Mouse (Mus musculus): ENCODE measurements around the gene Pglyrp4. TPM values are rescaled to one million over a fixed set of nuclear protein-coding genes. Genes with fewer than 3 reads are reported as not detected.
"Not testable (repeated sequence)": the region's sequence is repeated elsewhere in the genome, so short reads cannot be mapped to it uniquely, and the experiment has no call there.

Pglyrp4 gene
- 1.2 and 1.3 TPM in 2 replicates for polyA plus RNA-seq (2015; fragmentation: Nextera tagmentation; extraction: Ambion mirVana)

DNA sequence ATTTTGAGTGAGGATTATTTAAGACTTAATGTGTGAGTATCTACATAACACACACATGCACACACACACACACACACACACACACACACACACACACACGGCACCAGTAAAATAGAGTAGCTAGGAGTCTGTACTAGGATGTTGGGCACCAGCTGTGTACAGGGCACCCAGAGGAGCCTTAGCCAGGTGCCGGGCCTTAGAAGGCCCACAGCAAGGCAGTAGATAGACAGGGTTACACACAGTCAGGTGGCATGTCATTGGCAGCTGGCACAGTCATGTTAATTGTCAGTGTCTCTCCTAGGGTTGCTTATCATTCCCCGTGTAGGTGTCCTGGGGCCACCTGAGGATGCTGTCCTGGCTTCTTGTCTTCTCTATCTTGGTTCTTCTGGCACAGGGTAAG, at the start of gene Pglyrp4:
Gene Pglyrp4 (plus strand): TSS at position 301 of the 400 bp plus-strand sequence.
- H3K4me2 ChIP-seq, result no peak within 1 kb of the TSS
- WGBS, result 88% methylated on average over 3 of the region's 3 CpGs
- ATAC-seq (ENCODE audit: insufficient number of reproducible peaks, low FRiP score, low TSS enrichment, low read depth), result no peak

DNA sequence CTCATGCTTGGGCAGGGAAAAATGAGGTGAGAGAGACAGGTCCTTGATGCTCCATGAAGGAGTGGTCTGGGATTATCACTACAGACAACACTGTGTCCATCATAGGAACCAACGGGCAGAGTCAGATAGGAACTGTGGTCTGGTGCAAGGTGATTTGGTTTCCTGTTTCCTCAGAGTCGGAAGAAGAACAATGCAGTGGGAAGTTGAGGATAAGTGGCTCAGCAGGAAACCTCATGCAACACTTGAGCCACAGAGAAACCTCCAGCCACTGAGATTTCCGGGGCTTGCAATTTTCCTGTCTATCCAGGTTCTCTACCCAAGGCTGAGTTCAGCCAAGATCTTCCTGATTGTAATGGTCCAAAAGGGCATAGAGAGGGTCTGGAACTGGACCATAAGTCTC, 48.0 kb upstream of the Pglyrp4 start:
- no peak overlapping the region for H3K4me3 ChIP-seq
- no peak overlapping the region for H3K9ac ChIP-seq
- no peak overlapping the region for H3K4me2 ChIP-seq
- no peaks in the 10 kb centered on the region for H3K4me1 ChIP-seq
- H3K9me3 ChIP-seq, result no peaks in the 10 kb centered on the region
- WGBS, result 67% methylated on average over 3 of the region's 3 CpGs
- ATAC-seq (ENCODE audit: insufficient number of reproducible peaks, low FRiP score, low TSS enrichment, low read depth), result no peak
- H3K27me3 ChIP-seq, result no peaks in the 10 kb centered on the region
- no peaks in the 10 kb centered on the region for H3K36me3 ChIP-seq
- H3K27ac ChIP-seq, result no peak overlapping the region

More for the DNA sequence above, at the start of gene Pglyrp4:
- Histone ChIP-seq H3K27ac (no peak within 1 kb of the TSS), H3K36me3 (no peaks in the 10 kb centered on the region), H3K27me3 (no peaks in the 10 kb centered on the region), H3K4me1 (no peaks in the 10 kb centered on the region), H3K9ac (no peak within 1 kb of the TSS), H3K4me3 (no peak within 1 kb of the TSS), H3K9me3 (no peaks in the 10 kb centered on the region)

DNA sequence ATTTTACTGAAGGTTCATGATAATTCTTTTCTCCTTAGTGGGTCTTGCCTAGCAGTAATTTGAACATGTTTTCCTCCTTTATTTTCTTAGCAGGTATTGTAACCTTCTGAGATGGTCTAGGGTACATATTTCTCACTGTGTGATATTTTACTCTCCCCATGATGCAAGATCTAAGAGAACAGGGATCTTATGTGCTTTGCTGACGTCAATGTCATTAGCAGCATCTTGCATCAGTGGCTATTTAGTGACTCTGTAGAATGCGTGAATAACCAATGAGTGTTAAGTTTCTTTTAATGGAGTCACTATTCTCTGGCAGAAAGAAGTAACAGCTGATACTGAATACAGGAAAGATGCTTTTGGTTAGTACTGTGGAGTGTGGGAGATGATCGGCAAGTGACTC, 42.8 kb upstream of the Pglyrp4 start:
- H3K4me1 ChIP-seq, result no peaks in the 10 kb centered on the region
- no peak overlapping the region for H3K4me3 ChIP-seq
- no peak overlapping the region for H3K9ac ChIP-seq
- no peaks in the 10 kb centered on the region for H3K9me3 ChIP-seq
- no peak overlapping the region for H3K27ac ChIP-seq
- WGBS, result 84% methylated on average over 3 of the region's 3 CpGs
- H3K4me2 ChIP-seq, result no peak overlapping the region
- no peaks in the 10 kb centered on the region for H3K36me3 ChIP-seq
- no peaks in the 10 kb centered on the region for H3K27me3 ChIP-seq
- no peak for ATAC-seq (ENCODE audit: insufficient number of reproducible peaks, low FRiP score, low TSS enrichment, low read depth)

DNA sequence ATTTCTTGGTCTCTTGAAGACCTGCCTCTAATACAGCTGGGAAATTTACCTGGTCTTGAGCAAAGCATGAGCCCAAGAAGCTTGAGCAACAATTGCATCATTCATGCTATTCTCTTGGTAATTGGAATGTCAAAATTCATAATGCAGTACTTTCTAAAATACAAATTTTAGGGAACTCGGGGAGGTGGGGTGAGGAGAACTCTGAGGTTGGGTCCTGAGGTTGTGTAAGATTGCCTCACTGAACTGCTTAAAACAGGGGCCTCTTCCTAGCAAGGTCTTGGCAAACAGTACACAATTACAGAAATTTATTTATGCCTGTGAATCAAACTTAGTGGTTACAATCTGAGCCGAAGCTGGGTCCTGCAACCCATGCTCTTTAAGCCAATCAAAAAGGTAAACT, 39.9 kb upstream of the Pglyrp4 start:
- Histone ChIP-seq H3K4me1 (no peaks in the 10 kb centered on the region), H3K9ac (no peak overlapping the region), H3K36me3 (no peaks in the 10 kb centered on the region), H3K4me3 (no peak overlapping the region), H3K27ac (no peak overlapping the region), H3K27me3 (no peaks in the 10 kb centered on the region), H3K4me2 (no peak overlapping the region), H3K9me3 (no peaks in the 10 kb centered on the region)
- no peak for ATAC-seq (ENCODE audit: insufficient number of reproducible peaks, low FRiP score, low TSS enrichment, low read depth)
- WGBS, result 79% methylated on average over 2 of the region's 2 CpGs

DNA sequence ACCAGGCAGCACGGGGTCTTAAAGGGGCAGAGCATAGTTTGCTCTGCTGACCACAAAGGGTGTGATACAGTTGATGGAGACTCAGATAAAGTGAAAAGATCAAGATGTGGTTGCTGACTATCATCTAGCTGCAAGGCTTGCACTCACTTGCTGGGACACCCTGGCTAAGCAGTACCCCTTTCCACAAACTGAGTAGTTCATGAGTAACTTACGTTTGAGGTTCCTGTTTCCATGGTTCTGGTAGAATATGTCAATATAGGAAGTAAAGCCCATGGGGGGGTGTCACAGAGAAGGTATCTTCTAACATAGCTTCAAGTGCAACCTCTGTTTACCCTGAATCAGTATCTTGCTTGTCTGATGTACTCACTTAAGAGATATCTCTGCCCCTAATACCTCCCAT, 33.2 kb upstream of the Pglyrp4 start:
- Histone ChIP-seq H3K9ac (no peak overlapping the region), H3K4me2 (no peak overlapping the region), H3K27me3 (no peaks in the 10 kb centered on the region), H3K4me1 (no peaks in the 10 kb centered on the region), H3K36me3 (no peaks in the 10 kb centered on the region), H3K9me3 (no peaks in the 10 kb centered on the region), H3K4me3 (no peak overlapping the region), H3K27ac (no peak overlapping the region)
- no peak for ATAC-seq (ENCODE audit: insufficient number of reproducible peaks, low FRiP score, low TSS enrichment, low read depth)
- WGBS, result 82% methylated on average over 2 of the region's 2 CpGs

DNA sequence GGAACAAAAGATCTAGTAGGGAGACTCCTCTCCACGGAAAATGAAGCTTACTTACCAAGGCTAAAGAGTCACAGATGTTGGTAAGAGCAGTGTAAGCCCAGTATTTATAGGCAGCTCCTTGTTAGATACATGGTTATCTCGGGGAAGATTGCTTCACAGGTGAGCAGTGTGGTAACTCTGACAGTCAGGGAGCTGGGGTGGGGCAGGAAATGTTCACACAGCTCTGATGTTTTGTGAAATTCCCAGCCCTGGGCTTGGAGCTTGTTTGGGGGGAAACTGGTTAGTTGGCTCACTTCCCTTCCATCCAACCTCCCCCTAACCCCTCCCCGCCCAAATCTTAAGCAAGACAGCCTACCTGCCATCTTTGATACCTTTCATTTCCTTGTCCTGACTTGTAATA, 31.1 kb upstream of the Pglyrp4 start, which contains the start of gene S100a9:
Gene S100a9 (minus strand): TSS at position 109 of the 400 bp plus-strand sequence.
- Histone ChIP-seq H3K27ac (no peak within 1 kb of the TSS), H3K9me3 (no peaks in the 10 kb centered on the region), H3K27me3 (no peaks in the 10 kb centered on the region), H3K36me3 (no peaks in the 10 kb centered on the region), H3K4me3 (no peak within 1 kb of the TSS), H3K9ac (no peak within 1 kb of the TSS), H3K4me2 (no peak within 1 kb of the TSS), H3K4me1 (no peaks in the 10 kb centered on the region)
- WGBS, result 45% methylated on average over 3 of the region's 3 CpGs
- no peak for ATAC-seq (ENCODE audit: insufficient number of reproducible peaks, low FRiP score, low TSS enrichment, low read depth)

DNA sequence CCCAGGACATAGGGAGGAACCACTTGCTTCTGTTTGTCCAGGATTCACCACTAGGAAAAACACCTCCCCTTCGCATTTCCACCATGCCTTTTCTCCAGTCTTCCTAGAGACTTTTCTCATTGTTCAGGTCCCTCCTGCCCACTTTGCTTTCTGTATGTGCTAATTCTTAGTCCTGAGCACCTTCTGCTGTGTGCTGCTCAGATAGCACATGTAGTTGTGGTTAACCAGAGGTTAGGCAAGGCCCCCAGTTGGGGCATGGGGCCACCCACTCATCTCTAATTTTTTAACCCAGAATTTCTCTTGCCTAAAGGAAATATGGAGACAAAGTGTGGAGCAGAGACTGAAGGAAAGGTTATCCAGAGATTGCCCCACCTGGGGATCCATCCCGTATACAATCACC, 24.5 kb upstream of the Pglyrp4 start:
- Histone ChIP-seq H3K27ac (no peak overlapping the region), H3K4me3 (no peak overlapping the region), H3K4me2 (no peak overlapping the region), H3K36me3 (no peaks in the 10 kb centered on the region), H3K9me3 (no peaks in the 10 kb centered on the region), H3K9ac (no peak overlapping the region), H3K4me1 (no peaks in the 10 kb centered on the region), H3K27me3 (no peaks in the 10 kb centered on the region)
- ATAC-seq (ENCODE audit: insufficient number of reproducible peaks, low FRiP score, low TSS enrichment, low read depth), result no peak
- WGBS, result 81% methylated on average over 2 of the region's 2 CpGs

DNA sequence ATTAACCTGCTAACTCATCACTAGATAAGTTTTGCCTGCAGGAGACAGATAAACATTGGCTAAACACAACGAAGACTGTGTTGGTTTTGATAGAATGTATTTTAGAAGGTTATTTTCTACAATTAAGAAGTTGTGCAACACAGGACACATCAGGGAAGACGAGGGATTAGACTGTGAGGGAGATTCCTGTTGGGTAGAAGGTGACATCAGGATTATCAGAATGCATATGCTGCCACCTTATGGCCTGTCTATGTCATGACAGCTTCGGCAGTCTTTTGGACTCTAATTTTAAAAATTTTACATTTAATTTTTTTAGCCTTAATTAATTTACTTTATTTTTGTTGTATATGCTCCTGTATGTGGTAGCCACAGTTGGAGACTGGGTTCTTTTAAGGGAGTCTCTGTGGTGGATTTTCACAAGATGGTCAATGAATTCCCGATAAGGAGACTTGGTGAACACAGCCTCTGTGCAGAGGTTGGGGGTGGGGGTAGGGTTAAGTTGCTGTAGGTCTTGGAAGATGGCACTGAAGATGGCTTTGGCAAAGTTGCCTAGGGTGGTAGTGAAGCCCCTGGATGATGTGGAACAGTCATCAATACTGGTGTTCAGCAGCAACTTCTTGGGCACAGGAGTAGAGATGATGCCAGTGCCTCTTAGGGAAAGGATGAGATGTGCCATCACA, 18.0 kb upstream of the Pglyrp4 start:
- ATAC-seq (ENCODE audit: insufficient number of reproducible peaks, low FRiP score, low TSS enrichment, low read depth), result no peak
- H3K4me3 ChIP-seq, result no peak overlapping the region
- H3K4me2 ChIP-seq, result no peak overlapping the region
- WGBS, result 18% methylated on average over 4 of the region's 4 CpGs
- H3K9ac ChIP-seq, result no peak overlapping the region
- H3K4me1 ChIP-seq, result no peaks in the 10 kb centered on the region
- H3K27ac ChIP-seq, result no peak overlapping the region
- peaks cover 5% of the 10 kb centered on the region; the same call in 1 of the 2 replicates for H3K27me3 ChIP-seq
- no peaks in the 10 kb centered on the region for H3K9me3 ChIP-seq
- H3K36me3 ChIP-seq, result no peaks in the 10 kb centered on the region

DNA sequence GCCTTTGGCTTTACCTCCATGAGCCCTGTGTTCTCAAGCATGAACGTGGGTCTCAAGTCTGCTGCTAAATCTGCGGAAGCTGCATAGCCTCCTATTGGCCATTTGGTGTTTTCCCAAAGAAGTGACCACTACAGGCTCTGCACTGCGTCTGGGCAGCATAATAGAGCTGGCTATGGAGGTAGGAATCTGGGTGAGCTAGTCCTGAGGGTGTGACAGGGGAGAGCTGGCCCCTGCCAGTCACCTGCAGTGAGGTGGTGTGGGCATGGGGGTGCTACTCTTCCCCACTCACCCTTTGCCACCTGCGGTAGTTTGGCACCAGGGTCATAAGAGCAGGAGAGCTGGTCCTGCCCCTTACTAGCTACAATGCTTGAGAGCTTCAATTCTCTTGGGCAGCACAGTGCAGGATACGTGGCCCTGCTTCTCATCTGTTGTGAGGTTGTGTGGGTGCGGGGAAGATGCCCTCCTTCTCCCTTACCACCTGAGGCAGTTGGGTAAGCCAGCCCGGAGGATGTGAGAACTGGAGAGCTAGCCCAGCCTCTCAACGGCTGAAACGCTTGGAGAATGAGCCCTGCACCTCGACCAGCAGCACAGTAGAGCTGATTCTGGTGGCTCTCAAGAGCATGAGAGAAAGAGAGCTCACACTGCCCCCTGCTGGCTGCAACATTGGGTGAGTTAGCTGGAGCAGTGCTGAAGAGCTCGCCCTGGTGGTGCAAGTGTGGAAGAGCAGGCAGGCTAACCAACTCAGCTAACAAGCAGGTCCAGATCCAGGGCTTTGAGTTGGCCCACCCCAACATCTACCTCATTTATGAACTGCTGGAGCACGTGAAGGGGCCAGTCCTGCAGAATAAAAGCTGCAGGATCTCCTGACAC, 16.9 kb upstream of the Pglyrp4 start:
- no peak overlapping the region for H3K9ac ChIP-seq
- no peaks in the 10 kb centered on the region for H3K9me3 ChIP-seq
- WGBS, result 47% methylated on average over 12 of the region's 12 CpGs
- H3K4me2 ChIP-seq, result no peak overlapping the region
- no peak for ATAC-seq (ENCODE audit: insufficient number of reproducible peaks, low FRiP score, low TSS enrichment, low read depth)
- no peaks in the 10 kb centered on the region for H3K36me3 ChIP-seq
- no peak overlapping the region for H3K27ac ChIP-seq
- no peak overlapping the region for H3K4me3 ChIP-seq
- H3K4me1 ChIP-seq, result no peaks in the 10 kb centered on the region
- peaks cover 5% of the 10 kb centered on the region; the same call in 1 of the 2 replicates for H3K27me3 ChIP-seq

DNA sequence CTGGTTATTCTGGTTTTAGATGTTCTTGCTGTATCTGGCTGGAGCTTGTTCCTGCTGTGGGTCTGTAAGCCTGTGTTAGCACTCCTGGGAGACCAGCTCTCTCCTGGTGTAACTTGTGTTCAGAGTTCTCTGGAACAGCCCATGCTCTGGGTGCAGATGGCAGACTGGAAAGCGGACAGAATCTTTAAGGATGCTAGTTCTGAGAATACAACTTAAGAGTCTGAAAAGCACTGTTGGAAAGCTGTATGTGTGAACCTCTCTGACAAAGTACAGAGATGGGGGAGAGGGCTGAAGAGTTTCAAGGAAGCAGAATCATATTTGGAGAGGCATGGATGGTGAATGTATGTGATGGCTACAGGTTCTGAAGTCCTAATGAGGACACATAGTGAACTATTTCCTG, 23.0 kb downstream of the Pglyrp4 start:
- 90% methylated on average over 1 of the region's 1 CpGs for WGBS
- Histone ChIP-seq H3K36me3 (no peaks in the 10 kb centered on the region), H3K4me3 (no peak overlapping the region), H3K9me3 (no peaks in the 10 kb centered on the region), H3K27ac (no peak overlapping the region), H3K9ac (no peak overlapping the region), H3K27me3 (no peaks in the 10 kb centered on the region), H3K4me1 (no peaks in the 10 kb centered on the region), H3K4me2 (no peak overlapping the region)
- no peak for ATAC-seq (ENCODE audit: insufficient number of reproducible peaks, low FRiP score, low TSS enrichment, low read depth)

DNA sequence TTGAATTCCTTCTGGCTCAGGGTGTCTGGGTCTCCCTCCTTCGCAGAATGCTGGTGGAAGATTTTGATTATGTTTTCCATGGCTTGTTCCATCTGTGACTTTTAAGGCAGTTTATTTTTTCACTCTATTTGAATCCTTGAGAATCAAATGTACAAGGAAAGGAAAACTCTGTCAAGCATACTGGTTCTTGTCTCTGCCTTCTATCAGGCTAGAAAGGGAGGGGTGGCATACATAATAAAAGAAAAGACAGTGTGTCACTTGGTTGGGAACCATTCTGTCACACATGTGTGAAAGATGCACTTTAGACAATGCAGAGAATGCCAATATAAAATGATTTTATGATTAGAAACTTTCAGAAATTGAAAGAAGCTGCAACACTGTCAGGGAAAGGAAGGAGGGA, 51.1 kb downstream of the Pglyrp4 start, which contains the start of gene Gm5849:
Gene Gm5849 (minus strand): TSS at position 101 of the 400 bp plus-strand sequence.
- 95% methylated on average over 1 of the region's 1 CpGs for WGBS
- not testable (repeated sequence) for H3K27me3 ChIP-seq

More for the DNA sequence above, 51.1 kb downstream of the Pglyrp4 start, which contains the start of gene Gm5849:
- not testable (repeated sequence) for ATAC-seq (ENCODE audit: insufficient number of reproducible peaks, low FRiP score, low TSS enrichment, low read depth); H3K9me3 ChIP-seq; H3K27ac ChIP-seq; H3K4me1 ChIP-seq; H3K4me3 ChIP-seq; H3K4me2 ChIP-seq; H3K9ac ChIP-seq; H3K36me3 ChIP-seq

Data from limb, embryonic 15.5 days (tissue).